Mouse (Mus musculus) megakaryocyte, embryonic 14.5 days (primary cell): ENCODE results near the gene Magi3. TPM values are rescaled to one million over a fixed set of nuclear protein-coding genes. Genes with fewer than 3 reads are reported as not detected.

Experiments
- H3K27me3 ChIP-seq: replicated peaks from 2 replicates; pipeline ENCODE3; 2012; ENCODE audit warnings: inconsistent platforms
- H3K36me3 ChIP-seq: replicated peaks from 2 replicates; pipeline ENCODE3; 2012; ENCODE audit warnings: low read length, inconsistent platforms, mixed read lengths
- H3K4me1 ChIP-seq: 2 replicates; pipeline ENCODE4 v1.6.1; 2012; ENCODE audit warnings: inconsistent platforms
- H3K4me3 ChIP-seq: replicated peaks from 2 replicates; pipeline ENCODE3; 2012; ENCODE audit warnings: moderate library complexity, mild to moderate bottlenecking, inconsistent platforms
- H3K9me3 ChIP-seq: 2 replicates; pipeline ENCODE4 v1.6.1; 2012; ENCODE audit warnings: inconsistent platforms
- FLI1 ChIP-seq: IDR thresholded peaks from 2 replicates; pipeline ENCODE4 v1.6.1; 2012; ENCODE audit warnings: low read length, inconsistent platforms, mixed read lengths
- GATA1 ChIP-seq: IDR thresholded peaks from 3 replicates; pipeline ENCODE4 v1.6.1; 2012; ENCODE audit warnings: mixed read lengths, low read length, inconsistent platforms, borderline replicate concordance
- polyA plus RNA-seq: library from polyadenylated mRNA; stranded (reverse); fragments of >175 nt; gene quantifications from 2 replicates; pipeline ENCODE4 v1.2.3, GENCODE M21; 2012; ENCODE audit warnings: low replicate concordance; ENCODE audit not compliant: insufficient read depth

The Magi3 gene
- polyA plus RNA-seq, result 0.28 TPM in 1 of 2 replicates, not detected in the other

DNA sequence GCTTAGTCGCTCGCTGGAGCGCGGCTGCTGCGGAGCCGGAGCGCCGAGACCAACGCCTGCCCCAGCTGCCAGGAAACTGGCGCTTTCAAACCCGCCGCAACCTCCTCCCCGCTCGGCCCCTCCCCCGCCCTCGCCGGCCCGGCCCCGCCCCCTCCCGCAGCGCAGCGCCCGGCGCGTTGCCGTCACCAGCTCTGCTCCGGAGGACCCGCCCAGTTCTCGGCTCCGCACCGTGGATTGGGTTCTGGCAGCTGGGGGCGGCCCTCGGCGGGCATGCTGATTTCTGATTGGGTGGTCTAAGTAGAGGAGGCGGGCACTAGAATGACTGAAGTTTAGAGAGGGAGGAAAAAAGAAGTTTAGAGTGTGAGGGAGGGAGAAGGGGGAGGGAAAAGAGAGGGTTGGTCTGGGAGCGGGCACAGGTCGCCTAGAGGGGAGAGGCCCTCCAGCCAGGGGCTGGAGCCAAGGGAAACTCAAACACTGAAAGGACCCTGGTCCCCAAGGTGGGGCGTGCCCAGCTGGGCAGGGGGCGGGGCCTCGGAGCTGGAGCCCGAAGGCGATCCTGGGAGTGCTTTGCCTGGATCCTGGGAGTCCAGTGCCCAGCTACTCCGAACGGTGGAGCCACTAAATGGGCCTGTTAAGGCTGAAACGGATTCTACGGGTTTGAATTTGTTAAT lies at the start of gene Magi3:
Gene Magi3, minus strand, starts transcription at position 80 of the 671 bp plus-strand sequence.
- Histone ChIP-seq H3K36me3 (no peaks in the 10 kb centered on the region), H3K4me3 (peak within 1 kb of the TSS; percentile 95), H3K27me3 (peaks cover 23% of the 10 kb centered on the region), H3K4me1 (peaks cover 28% of the 10 kb centered on the region), H3K9me3 (no peaks in the 10 kb centered on the region)
- TF ChIP-seq GATA1, result no peak
- no peak for TF ChIP-seq FLI1

DNA sequence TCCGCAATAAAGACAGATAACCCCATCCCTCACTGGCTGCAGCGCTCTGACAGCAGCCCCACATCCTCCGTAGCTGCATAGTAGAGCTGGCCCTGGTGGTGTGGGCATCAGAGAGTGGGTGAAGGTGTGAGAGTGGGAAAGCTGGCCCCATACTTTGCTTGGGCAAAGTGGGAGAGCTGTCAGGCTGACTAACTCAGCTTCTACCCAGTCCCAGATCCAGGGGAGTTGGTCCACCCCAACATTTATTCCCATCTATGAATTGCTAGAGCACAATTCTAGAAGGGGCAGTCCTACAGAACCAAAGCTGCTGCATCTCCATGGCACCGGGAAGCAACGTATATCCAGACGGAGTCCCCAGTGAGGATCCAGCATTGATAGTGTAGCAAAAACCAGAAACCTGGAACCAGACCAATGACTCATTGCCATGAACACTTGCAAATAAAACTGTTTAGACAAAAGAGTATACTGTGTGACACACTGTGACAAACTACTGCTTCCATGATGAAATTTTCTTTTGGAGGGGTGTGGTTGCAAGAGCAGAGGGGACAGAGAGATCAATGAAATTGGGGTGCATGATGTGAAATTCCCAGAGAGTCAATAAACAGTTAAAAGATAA lies 44.5 kb upstream of the Magi3 start:
- H3K27me3 ChIP-seq, result no peaks in the 10 kb centered on the region
- H3K4me1 ChIP-seq, result no peaks in the 10 kb centered on the region
- H3K4me3 ChIP-seq, result no peak overlapping the region
- H3K9me3 ChIP-seq, result no peaks in the 10 kb centered on the region
- TF ChIP-seq GATA1 (no peak), FLI1 (no peak)
- no peaks in the 10 kb centered on the region for H3K36me3 ChIP-seq

DNA sequence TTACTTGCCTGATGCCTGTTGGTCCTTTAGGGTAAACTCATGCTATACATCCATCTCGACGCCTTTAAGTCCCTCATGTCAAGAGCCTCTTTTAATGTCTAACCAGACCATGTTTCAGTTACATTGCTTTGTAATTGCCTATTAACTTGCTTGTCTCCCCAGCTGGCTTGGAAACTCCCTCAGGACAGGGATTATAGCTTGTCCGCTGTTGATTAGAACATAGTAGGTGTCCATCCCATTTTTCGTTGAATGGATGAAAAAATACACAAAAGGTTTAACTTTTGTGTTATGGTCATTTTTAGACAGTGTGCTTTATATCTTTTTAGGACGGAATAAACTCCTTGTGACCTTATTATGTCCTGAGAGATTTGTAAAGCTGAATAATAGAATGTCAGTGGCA lies 40.0 kb upstream of the Magi3 start:
- no peaks in the 10 kb centered on the region for H3K27me3 ChIP-seq
- H3K36me3 ChIP-seq, result no peaks in the 10 kb centered on the region
- H3K9me3 ChIP-seq, result no peaks in the 10 kb centered on the region
- no peak overlapping the region for H3K4me3 ChIP-seq
- H3K4me1 ChIP-seq, result no peaks in the 10 kb centered on the region
- no peak for TF ChIP-seq GATA1
- no peak for TF ChIP-seq FLI1

DNA sequence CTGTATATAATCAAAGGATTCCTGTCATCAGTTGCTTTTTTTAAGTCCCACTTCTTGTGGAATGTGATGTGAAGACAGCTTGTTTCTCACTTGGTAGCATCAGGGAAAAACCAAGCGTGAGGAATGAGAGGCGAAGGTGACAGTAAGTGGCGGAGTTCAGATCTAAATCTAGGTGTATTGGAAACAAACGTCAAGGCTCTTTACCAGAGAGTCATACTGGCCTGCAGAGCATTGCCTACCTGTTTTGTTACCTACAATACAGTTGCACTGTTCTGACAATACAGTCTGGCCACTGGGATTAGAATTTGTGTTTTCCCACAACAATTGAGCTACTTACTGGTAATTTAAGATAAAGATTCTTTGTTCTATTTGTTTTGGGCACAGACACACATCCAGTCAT lies 39.0 kb upstream of the Magi3 start:
- H3K4me3 ChIP-seq, result no peak overlapping the region
- no peaks in the 10 kb centered on the region for H3K27me3 ChIP-seq
- H3K9me3 ChIP-seq, result no peaks in the 10 kb centered on the region
- no peak for TF ChIP-seq FLI1
- TF ChIP-seq GATA1, result no peak
- no peaks in the 10 kb centered on the region for H3K4me1 ChIP-seq
- H3K36me3 ChIP-seq, result no peaks in the 10 kb centered on the region

- H3K9me3 ChIP-seq, result no peaks in the 10 kb centered on the region
- no peaks in the 10 kb centered on the region for H3K27me3 ChIP-seq
- no peaks in the 10 kb centered on the region for H3K36me3 ChIP-seq
- no peak overlapping the region for H3K4me3 ChIP-seq
- no peak for TF ChIP-seq GATA1
- TF ChIP-seq FLI1, result no peak
- no peaks in the 10 kb centered on the region for H3K4me1 ChIP-seq
Measured at GRCm38 (mm10) chr3:104257041-104257440, 36.9 kb upstream of the Magi3 start.

- TF ChIP-seq GATA1 (no peak), FLI1 (no peak)
- H3K4me1 ChIP-seq, result no peaks in the 10 kb centered on the region
- H3K4me3 ChIP-seq, result no peak overlapping the region
- H3K36me3 ChIP-seq, result no peaks in the 10 kb centered on the region
- H3K27me3 ChIP-seq, result no peaks in the 10 kb centered on the region
- H3K9me3 ChIP-seq, result no peaks in the 10 kb centered on the region
Measured at GRCm38 (mm10) chr3:104253760-104254159, 33.6 kb upstream of the Magi3 start.

GRCm38 (mm10) chr3:104247850-104248249 lies 27.7 kb upstream of the Magi3 start:
- no peaks in the 10 kb centered on the region for H3K4me1 ChIP-seq
- no peak for TF ChIP-seq GATA1
- TF ChIP-seq FLI1, result no peak
- H3K9me3 ChIP-seq, result 0 out of 2 replicates have a peak, but pooled peaks cover 9% of the 10 kb centered on the region
- H3K27me3 ChIP-seq, result no peaks in the 10 kb centered on the region
- no peaks in the 10 kb centered on the region for H3K36me3 ChIP-seq
- H3K4me3 ChIP-seq, result no peak overlapping the region

GRCm38 (mm10) chr3:104247057-104247456 lies 26.9 kb upstream of the Magi3 start:
- TF ChIP-seq GATA1, result no peak
- 0 out of 2 replicates have a peak, but pooled peaks cover 9% of the 10 kb centered on the region for H3K9me3 ChIP-seq
- H3K36me3 ChIP-seq, result no peaks in the 10 kb centered on the region
- no peaks in the 10 kb centered on the region for H3K4me1 ChIP-seq
- no peak overlapping the region for H3K4me3 ChIP-seq
- no peaks in the 10 kb centered on the region for H3K27me3 ChIP-seq

DNA sequence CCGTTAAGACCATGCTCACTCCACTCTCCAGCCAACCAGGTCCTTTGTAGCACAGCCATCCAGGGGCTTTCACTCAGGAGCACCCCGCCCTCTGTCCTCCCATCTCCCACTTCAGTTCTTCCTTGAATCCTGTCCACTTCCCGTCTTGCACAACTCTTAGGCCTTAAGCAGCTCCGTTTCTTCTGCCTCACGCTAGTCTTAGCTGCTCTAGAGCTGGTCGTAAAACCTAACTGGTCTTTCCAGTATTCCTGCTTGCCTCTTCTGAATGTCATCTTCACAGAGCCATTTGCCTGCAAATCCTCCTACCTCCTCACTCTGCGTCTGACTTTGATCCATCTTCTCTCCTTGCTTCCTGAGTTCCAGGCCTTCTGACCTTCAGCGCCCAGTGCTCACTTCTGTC lies 24.2 kb upstream of the Magi3 start:
- no peaks in the 10 kb centered on the region for H3K36me3 ChIP-seq
- TF ChIP-seq FLI1, result no peak
- TF ChIP-seq GATA1, result no peak
- no peaks in the 10 kb centered on the region for H3K27me3 ChIP-seq
- H3K9me3 ChIP-seq, result 0 out of 2 replicates have a peak, but pooled peaks cover 9% of the 10 kb centered on the region
- H3K4me3 ChIP-seq, result no peak overlapping the region
- no peaks in the 10 kb centered on the region for H3K4me1 ChIP-seq

DNA sequence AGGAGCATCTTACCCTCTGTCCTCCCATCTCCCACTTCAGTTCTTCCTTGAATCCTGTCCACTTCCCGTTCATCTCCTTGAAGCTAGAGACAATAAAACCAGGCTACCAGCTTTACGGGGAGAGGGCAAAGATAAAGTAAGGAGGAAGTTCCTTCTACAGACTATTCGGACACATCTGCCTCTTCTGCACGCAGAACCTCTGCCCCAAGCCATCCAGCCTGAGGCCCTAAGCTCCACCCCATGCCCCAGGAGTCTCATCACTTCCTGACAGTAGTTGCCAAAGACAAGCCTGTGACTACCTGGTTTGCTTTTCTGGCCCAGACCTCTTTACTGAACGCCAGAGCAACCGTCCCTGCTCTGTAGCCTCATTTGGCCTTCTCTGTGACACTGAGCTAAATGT lies 23.8 kb upstream of the Magi3 start:
- TF ChIP-seq GATA1 (no peak), FLI1 (no peak)
- H3K4me1 ChIP-seq, result no peaks in the 10 kb centered on the region
- H3K9me3 ChIP-seq, result 0 out of 2 replicates have a peak, but pooled peaks cover 9% of the 10 kb centered on the region
- H3K27me3 ChIP-seq, result no peaks in the 10 kb centered on the region
- H3K36me3 ChIP-seq, result no peaks in the 10 kb centered on the region
- no peak overlapping the region for H3K4me3 ChIP-seq
